Mouse (Mus musculus): ENCODE data around the gene Abca13.

GRCm38 (mm10) chr11:9472400-9472799, 280.7 kb downstream of the Abca13 start:
- no peak for TF ChIP-seq POLR2A (IDR thresholded peaks at IDR 0.05; ENCODE audit: control insufficient read depth, low read depth, low read length)
- no peak for TF ChIP-seq CTCF (IDR thresholded peaks at IDR 0.05; ENCODE audit: control insufficient read depth, insufficient read depth, insufficient replicate concordance, low read depth, low read length)

Measured in testis, adult 2 months (tissue).